Mouse (Mus musculus) intestine, postnatal 0 days (tissue): ENCODE data around the gene Rnf144a. TPM values are rescaled to one million over a fixed set of nuclear protein-coding genes. Genes with fewer than 3 reads are reported as not detected.

Source experiments
- ATAC-seq: fragments of 200-750 bp; cut with Nextera tagmentation; 2 replicates; pipeline ENCODE4 v1.8.0; 2017; ENCODE audit warnings: mild to moderate bottlenecking, moderate TSS enrichment, moderate library complexity
- H3K27ac ChIP-seq: fragments of 300-500 bp; sonication (generic); 2 replicates; pipeline ENCODE4 v1.5.1; 2014; ENCODE audit warnings: mild to moderate bottlenecking, low read depth, low read length, moderate library complexity
- H3K27me3 ChIP-seq: fragments of 300-500 bp; sonication (generic); replicated peaks from 2 replicates; pipeline ENCODE4 v1.6.1; 2014; ENCODE audit warnings: low read length, mixed read lengths; ENCODE audit not compliant: control insufficient read depth, insufficient read depth
- H3K36me3 ChIP-seq: fragments of 300-500 bp; sonication (generic); 2 replicates; pipeline ENCODE4 v1.6.1; 2014; ENCODE audit warnings: mild to moderate bottlenecking, moderate library complexity; ENCODE audit not compliant: control insufficient read depth, insufficient read depth
- H3K4me1 ChIP-seq: fragments of 300-500 bp; sonication (generic); replicated peaks from 2 replicates; pipeline ENCODE4 v1.6.1; 2014; ENCODE audit warnings: antibody characterized with exemption, low read length, mixed read lengths; ENCODE audit not compliant: control insufficient read depth, insufficient read depth
- H3K4me2 ChIP-seq: fragments of 300-500 bp; sonication (generic); replicated peaks from 2 replicates; pipeline ENCODE4 v1.6.1; 2014; ENCODE audit warnings: low read depth, mild to moderate bottlenecking, moderate library complexity
- H3K4me3 ChIP-seq: fragments of 300-500 bp; sonication (generic); 2 replicates; pipeline ENCODE4 v1.5.1; 2014; ENCODE audit warnings: low read depth, low read length
- H3K9ac ChIP-seq: fragments of 300-500 bp; sonication (generic); 2 replicates; pipeline ENCODE4 v1.6.1; 2014; ENCODE audit warnings: mild to moderate bottlenecking, low read depth, low read length
- H3K9me3 ChIP-seq: fragments of 300-500 bp; sonication (generic); 2 replicates; pipeline ENCODE4 v1.6.1; 2016; ENCODE audit warnings: mixed run types; ENCODE audit not compliant: control insufficient read depth
- CTCF ChIP-seq: sonication (generic); IDR thresholded peaks from 2 replicates; pipeline ENCODE4 v1.5.1; 2016; ENCODE audit warnings: low read depth, mild to moderate bottlenecking, control low read depth, antibody characterized with exemption, moderate library complexity
- WGBS: fragments of 180-500 bp; shearing (Covaris S2); extraction: QIAGEN DNeasy Blood & Tissue Kit; methylation state at CpG from one replicate; pipeline ENCODE4 v1.1.7; 2014; 5-methylcytosine and 5-hydroxymethylcytosine counted together
- polyA plus RNA-seq: library from polyadenylated mRNA; unstranded; fragments of >200 nt; fragmentation: Nextera tagmentation; extraction: Ambion mirVana; gene quantifications from 2 replicates; pipeline ENCODE4 v1.2.1, GENCODE M21; 2015

Gene Rnf144a
- polyA plus RNA-seq, 1 experiment from 2014 or later: 4.4 TPM

GRCm38 (mm10) chr12:26385735-26386134 lies 29.3 kb downstream of the Rnf144a start:
- Histone ChIP-seq H3K4me3 (no peak overlapping the region), H3K36me3 (no peaks in the 10 kb centered on the region; the same call in 1 of the 2 replicates), H3K4me1 (no peaks in the 10 kb centered on the region), H3K9ac (no peak overlapping the region), H3K4me2 (no peak overlapping the region), H3K27me3 (no peaks in the 10 kb centered on the region), H3K9me3 (no peaks in the 10 kb centered on the region), H3K27ac (no peak overlapping the region)
- no peak for TF ChIP-seq CTCF
- ATAC-seq: no peak
- 64% methylated on average over 6 of the region's 6 CpGs for WGBS

GRCm38 (mm10) chr12:26381730-26382129 lies 33.3 kb downstream of the Rnf144a start:
- TF ChIP-seq CTCF: no peak
- H3K4me3 ChIP-seq: no peak overlapping the region
- H3K9me3 ChIP-seq: no peaks in the 10 kb centered on the region
- H3K36me3 ChIP-seq: no peaks in the 10 kb centered on the region; the same call in 1 of the 2 replicates
- H3K4me2 ChIP-seq: no peak overlapping the region
- no peak for ATAC-seq
- no peaks in the 10 kb centered on the region for H3K27me3 ChIP-seq
- no peak overlapping the region for H3K9ac ChIP-seq
- WGBS: 79% methylated on average over 8 of the region's 8 CpGs
- no peaks in the 10 kb centered on the region for H3K4me1 ChIP-seq
- H3K27ac ChIP-seq: no peak overlapping the region

GRCm38 (mm10) chr12:26379797-26380196 lies 35.3 kb downstream of the Rnf144a start:
- H3K4me1 ChIP-seq: no peaks in the 10 kb centered on the region
- no peaks in the 10 kb centered on the region; the same call in 1 of the 2 replicates for H3K36me3 ChIP-seq
- no peaks in the 10 kb centered on the region for H3K9me3 ChIP-seq
- no peak for ATAC-seq
- H3K27ac ChIP-seq: no peak overlapping the region
- no peaks in the 10 kb centered on the region for H3K27me3 ChIP-seq
- H3K4me3 ChIP-seq: no peak overlapping the region
- WGBS: 85% methylated on average over 7 of the region's 7 CpGs
- no peak overlapping the region for H3K9ac ChIP-seq
- TF ChIP-seq CTCF: no peak
- no peak overlapping the region for H3K4me2 ChIP-seq

GRCm38 (mm10) chr12:26377691-26378090 lies 37.4 kb downstream of the Rnf144a start:
- Histone ChIP-seq H3K27ac (no peak overlapping the region), H3K4me3 (no peak overlapping the region), H3K9ac (no peak overlapping the region), H3K4me2 (no peak overlapping the region), H3K9me3 (no peaks in the 10 kb centered on the region), H3K36me3 (no peaks in the 10 kb centered on the region; the same call in 1 of the 2 replicates), H3K4me1 (no peaks in the 10 kb centered on the region), H3K27me3 (no peaks in the 10 kb centered on the region)
- no peak for ATAC-seq
- no peak for TF ChIP-seq CTCF
- 73% methylated on average over 7 of the region's 7 CpGs for WGBS

- ATAC-seq: no peak
- Histone ChIP-seq H3K4me1 (no peaks in the 10 kb centered on the region), H3K4me3 (no peak overlapping the region), H3K9ac (no peak overlapping the region), H3K36me3 (no peaks in the 10 kb centered on the region), H3K27ac (no peak overlapping the region), H3K4me2 (no peak overlapping the region), H3K27me3 (no peaks in the 10 kb centered on the region), H3K9me3 (no peaks in the 10 kb centered on the region)
- WGBS: 75% methylated on average over 8 of the region's 8 CpGs
- TF ChIP-seq CTCF: no peak
Measured at GRCm38 (mm10) chr12:26376541-26377323, 38.3 kb downstream of the Rnf144a start.

- TF ChIP-seq CTCF: no peak
- Histone ChIP-seq H3K36me3 (no peaks in the 10 kb centered on the region), H3K9ac (no peak overlapping the region), H3K9me3 (no peaks in the 10 kb centered on the region), H3K4me3 (no peak overlapping the region), H3K27me3 (no peaks in the 10 kb centered on the region), H3K27ac (no peak overlapping the region), H3K4me1 (no peaks in the 10 kb centered on the region), H3K4me2 (no peak overlapping the region)
- ATAC-seq: no peak
- 81% methylated on average over 7 of the region's 7 CpGs for WGBS
Measured at GRCm38 (mm10) chr12:26373721-26374120, 41.3 kb downstream of the Rnf144a start.
